Mouse (Mus musculus): ENCODE measurements around the gene Drosha. TPM values are rescaled to one million over a fixed set of nuclear protein-coding genes. Genes with fewer than 3 reads are reported as not detected.

Gene Drosha
- polyA plus RNA-seq, 1 experiment from 2014 or later = 71.3 TPM

GRCm38 (mm10) chr15:12968815-12969214 is 144.2 kb downstream of the Drosha start:
- Histone ChIP-seq H3K9ac (replicated peaks) (no peak overlapping the region), H3K4me3 (no peak overlapping the region), H3K27ac (replicated peaks) (no peak overlapping the region), H3K27me3 (no peaks in the 10 kb centered on the region), H3K36me3 (no peaks in the 10 kb centered on the region), H3K4me2 (replicated peaks) (no peak overlapping the region), H3K4me1 (0 out of 2 replicates have a peak, but pooled peaks cover 2% of the 10 kb centered on the region), H3K9me3 (no peaks in the 10 kb centered on the region)
- 75% methylated on average over 8 of the region's 8 CpGs for WGBS
- ATAC-seq (ENCODE audit: low FRiP score, low read depth) = no peak

- Histone ChIP-seq H3K27me3 (no peaks in the 10 kb centered on the region), H3K9me3 (no peaks in the 10 kb centered on the region), H3K4me2 (replicated peaks) (no peak overlapping the region), H3K36me3 (no peaks in the 10 kb centered on the region), H3K4me3 (no peak overlapping the region), H3K27ac (replicated peaks) (no peak overlapping the region), H3K9ac (replicated peaks) (no peak overlapping the region), H3K4me1 (no peaks in the 10 kb centered on the region)
- 81% methylated on average over 8 of the region's 8 CpGs for WGBS
- ATAC-seq (ENCODE audit: low FRiP score, low read depth) = no peak
These were observed 147.8 kb downstream of the Drosha start for GRCm38 (mm10) chr15:12972441-12972840.

Small RNA genes lying within 50 kb of the gene (microRNA-seq; reads per million reads assigned to microRNA genes)
- not detected for gene Gm47288

Other genes starting within 250 kb of the Drosha start
- gene Pdzd2, start 84.9 kb upstream of the Drosha start, polyA plus RNA-seq (2016; fragmentation: Nextera tagmentation; extraction: Ambion mirVana) = 8.4 and 9.5 TPM in 2 replicates
- gene 6030458C11Rik, start 166 bp upstream of the Drosha start, polyA plus RNA-seq (2016; fragmentation: Nextera tagmentation; extraction: Ambion mirVana) = 41.1 and 42.2 TPM in 2 replicates